Mouse (Mus musculus) kidney, embryonic 15.5 days (tissue): ENCODE measurements around the gene Acap1. TPM values are rescaled to one million over a fixed set of nuclear protein-coding genes. Genes with fewer than 3 reads are reported as not detected.
A peak's percentile ranks its signal among the peaks of the same experiment; 100 is the strongest.

Experiments
- ATAC-seq: fragments of 200-750 bp; cut with Nextera tagmentation; replicated peaks from 2 replicates; pipeline ENCODE4 v1.8.0; 2017; ENCODE audit warnings: moderate TSS enrichment; ENCODE audit not compliant: low FRiP score
- H3K27ac ChIP-seq: fragments of 300-500 bp; sonication (generic); 2 replicates; pipeline ENCODE4 v1.5.1; 2015; ENCODE audit warnings: mild to moderate bottlenecking, inconsistent platforms
- H3K27me3 ChIP-seq: fragments of 300-500 bp; sonication (generic); 2 replicates; pipeline ENCODE4 v1.6.1; 2015; ENCODE audit warnings: inconsistent platforms
- H3K36me3 ChIP-seq: fragments of 300-500 bp; sonication (generic); 2 replicates; pipeline ENCODE4 v1.6.1; 2015; ENCODE audit warnings: inconsistent platforms
- H3K4me1 ChIP-seq: fragments of 300-500 bp; sonication (generic); 2 replicates; pipeline ENCODE4 v1.6.1; 2015; ENCODE audit warnings: inconsistent platforms
- H3K4me2 ChIP-seq: fragments of 300-500 bp; sonication (generic); 2 replicates; pipeline ENCODE4 v1.6.1; 2015; ENCODE audit warnings: moderate library complexity, mild to moderate bottlenecking, inconsistent platforms
- H3K4me3 ChIP-seq: fragments of 300-500 bp; sonication (generic); replicated peaks from 2 replicates; pipeline ENCODE4 v1.5.1; 2015; ENCODE audit warnings: mild to moderate bottlenecking, inconsistent platforms
- H3K9ac ChIP-seq: fragments of 300-500 bp; sonication (generic); 2 replicates; pipeline ENCODE4 v1.6.1; 2015; ENCODE audit warnings: mild to moderate bottlenecking, inconsistent platforms
- H3K9me3 ChIP-seq: fragments of 300-500 bp; sonication (generic); replicated peaks from 2 replicates; pipeline ENCODE4 v1.6.1; 2016; ENCODE audit warnings: inconsistent platforms
- WGBS: fragments of 180-500 bp; shearing (Covaris S2); methylation state at CpG from one replicate; pipeline ENCODE4 v1.1.7; 2015; ENCODE audit warnings: mixed read lengths; 5-methylcytosine and 5-hydroxymethylcytosine counted together
- polyA plus RNA-seq: library from polyadenylated mRNA; unstranded; fragments of >200 nt; fragmentation: Nextera tagmentation; extraction: Ambion mirVana; gene quantifications from 2 replicates; pipeline ENCODE4 v1.2.1, GENCODE M21; 2015

Gene Acap1
- polyA plus RNA-seq, 1 experiment from 2014 or later: 0.62 TPM

- Histone ChIP-seq H3K9me3 (no peaks in the 10 kb centered on the region), H3K4me3 (peak overlapping the region; percentile 72), H3K36me3 (peaks cover 90% of the 10 kb centered on the region), H3K27ac (peak overlapping the region; percentile 93; the same call in 1 of the 2 replicates), H3K27me3 (no peaks in the 10 kb centered on the region), H3K4me1 (peaks cover 42% of the 10 kb centered on the region), H3K9ac (peak overlapping the region; percentile 76), H3K4me2 (peak overlapping the region; percentile 87)
- ATAC-seq: no peak
- WGBS: 75% methylated on average over 15 of the region's 15 CpGs
Observed at GRCm38 (mm10) chr11:69912716-69913530, 17.6 kb upstream of the Acap1 start.

GRCm38 (mm10) chr11:69911701-69912100, 16.4 kb upstream of the Acap1 start:
- H3K4me2 ChIP-seq: no peak overlapping the region
- H3K27me3 ChIP-seq: no peaks in the 10 kb centered on the region
- no peaks in the 10 kb centered on the region for H3K9me3 ChIP-seq
- no peak for ATAC-seq
- peaks cover 90% of the 10 kb centered on the region for H3K36me3 ChIP-seq
- H3K4me3 ChIP-seq: no peak overlapping the region
- peaks cover 34% of the 10 kb centered on the region for H3K4me1 ChIP-seq
- 92% methylated on average over 6 of the region's 6 CpGs for WGBS
- H3K27ac ChIP-seq: no peak overlapping the region
- no peak overlapping the region for H3K9ac ChIP-seq

GRCm38 (mm10) chr11:69910781-69911560, 15.6 kb upstream of the Acap1 start:
- no peak overlapping the region for H3K4me3 ChIP-seq
- no peak overlapping the region for H3K4me2 ChIP-seq
- 90% methylated on average over 17 of the region's 17 CpGs for WGBS
- no peaks in the 10 kb centered on the region for H3K27me3 ChIP-seq
- peaks cover 29% of the 10 kb centered on the region for H3K4me1 ChIP-seq
- ATAC-seq: no peak
- peaks cover 90% of the 10 kb centered on the region for H3K36me3 ChIP-seq
- no peak overlapping the region for H3K9ac ChIP-seq
- no peak overlapping the region for H3K27ac ChIP-seq
- no peaks in the 10 kb centered on the region for H3K9me3 ChIP-seq

- Histone ChIP-seq H3K36me3 (peaks cover 90% of the 10 kb centered on the region), H3K4me1 (peaks cover 22% of the 10 kb centered on the region), H3K9ac (no peak overlapping the region), H3K4me3 (no peak overlapping the region), H3K27me3 (no peaks in the 10 kb centered on the region), H3K27ac (no peak overlapping the region), H3K9me3 (no peaks in the 10 kb centered on the region), H3K4me2 (no peak overlapping the region)
- no peak for ATAC-seq
- 92% methylated on average over 8 of the region's 8 CpGs for WGBS
Observed at GRCm38 (mm10) chr11:69910177-69910576, 14.8 kb upstream of the Acap1 start.

GRCm38 (mm10) chr11:69909174-69909573, 13.8 kb upstream of the Acap1 start:
- Histone ChIP-seq H3K27me3 (no peaks in the 10 kb centered on the region), H3K27ac (no peak overlapping the region), H3K4me3 (no peak overlapping the region), H3K9ac (no peak overlapping the region), H3K4me2 (no peak overlapping the region), H3K36me3 (peaks cover 94% of the 10 kb centered on the region), H3K4me1 (peaks cover 12% of the 10 kb centered on the region), H3K9me3 (no peaks in the 10 kb centered on the region)
- no peak for ATAC-seq
- WGBS: 90% methylated on average over 5 of the region's 5 CpGs

- Histone ChIP-seq H3K9ac (no peak overlapping the region), H3K4me1 (peaks cover 11% of the 10 kb centered on the region), H3K27ac (no peak overlapping the region), H3K4me3 (no peak overlapping the region), H3K36me3 (peaks cover 99% of the 10 kb centered on the region), H3K9me3 (no peaks in the 10 kb centered on the region), H3K27me3 (no peaks in the 10 kb centered on the region), H3K4me2 (no peak overlapping the region)
- WGBS: 89% methylated on average over 11 of the region's 11 CpGs
- ATAC-seq: no peak
Observed at GRCm38 (mm10) chr11:69908645-69909044, 13.3 kb upstream of the Acap1 start.

GRCm38 (mm10) chr11:69904311-69904710, 9.0 kb upstream of the Acap1 start:
- WGBS: 95% methylated on average over 9 of the region's 9 CpGs
- H3K4me1 ChIP-seq: peaks cover 22% of the 10 kb centered on the region
- H3K4me2 ChIP-seq: no peak overlapping the region
- no peak for ATAC-seq
- H3K9ac ChIP-seq: no peak overlapping the region
- H3K27me3 ChIP-seq: no peaks in the 10 kb centered on the region
- H3K27ac ChIP-seq: no peak overlapping the region
- no peaks in the 10 kb centered on the region for H3K9me3 ChIP-seq
- H3K36me3 ChIP-seq: peaks cover 60% of the 10 kb centered on the region
- H3K4me3 ChIP-seq: no peak overlapping the region

GRCm38 (mm10) chr11:69902972-69903371, 7.6 kb upstream of the Acap1 start:
- H3K27ac ChIP-seq: no peak overlapping the region
- peak overlapping the region; percentile 97 for H3K4me2 ChIP-seq
- H3K9me3 ChIP-seq: no peaks in the 10 kb centered on the region
- no peak for ATAC-seq
- H3K4me1 ChIP-seq: peaks cover 31% of the 10 kb centered on the region
- H3K9ac ChIP-seq: no peak overlapping the region; the same call in 1 of the 2 replicates
- H3K27me3 ChIP-seq: no peaks in the 10 kb centered on the region
- peak overlapping the region; percentile 96 for H3K4me3 ChIP-seq
- 89% methylated on average over 13 of the region's 13 CpGs for WGBS
- H3K36me3 ChIP-seq: peaks cover 46% of the 10 kb centered on the region

- Histone ChIP-seq H3K4me2 (peak overlapping the region; percentile 97), H3K27ac (peak overlapping the region; percentile 99), H3K4me3 (peak overlapping the region; percentile 96), H3K27me3 (no peaks in the 10 kb centered on the region), H3K36me3 (peaks cover 37% of the 10 kb centered on the region), H3K9me3 (no peaks in the 10 kb centered on the region), H3K9ac (peak overlapping the region; percentile 93), H3K4me1 (peaks cover 31% of the 10 kb centered on the region)
- 0% methylated on average over 39 of the region's 39 CpGs for WGBS
- peak; percentile 3; the same call in 1 of the 2 replicates for ATAC-seq
Observed at GRCm38 (mm10) chr11:69901993-69902392, 6.7 kb upstream of the Acap1 start.

- Histone ChIP-seq H3K27me3 (no peaks in the 10 kb centered on the region), H3K4me1 (peaks cover 31% of the 10 kb centered on the region), H3K9me3 (no peaks in the 10 kb centered on the region), H3K27ac (peak overlapping the region; percentile 99), H3K36me3 (peaks cover 31% of the 10 kb centered on the region), H3K4me2 (peak overlapping the region; percentile 97), H3K4me3 (peak overlapping the region; percentile 96), H3K9ac (peak overlapping the region; percentile 93)
- peak; percentile 66 for ATAC-seq
- WGBS: under 1% methylated on average over 42 of the region's 42 CpGs
Observed at GRCm38 (mm10) chr11:69901406-69901846, 6.1 kb upstream of the Acap1 start.

GRCm38 (mm10) chr11:69900471-69901405, 5.4 kb upstream of the Acap1 start, which contains the start of the genes 2810408A11Rik and Neurl4:
2810408A11Rik (minus strand) TSS chr11:69900987.
Neurl4 (plus strand) TSS chr11:69901072.
- Histone ChIP-seq H3K4me1 (peaks cover 31% of the 10 kb centered on the region), H3K27me3 (no peaks in the 10 kb centered on the region), H3K36me3 (peaks cover 24% of the 10 kb centered on the region), H3K9me3 (no peaks in the 10 kb centered on the region), H3K4me3 (peak within 1 kb of the TSS; percentile 96), H3K4me2 (peak within 1 kb of the TSS; percentile 97), H3K9ac (peak within 1 kb of the TSS; percentile 93), H3K27ac (peak within 1 kb of the TSS; percentile 99)
- peak; percentile 97 for ATAC-seq
- WGBS: under 1% methylated on average over 38 of the region's 38 CpGs
